Mouse (Mus musculus): ENCODE results near the gene Cyp2d12. TPM values are rescaled to one million over a fixed set of nuclear protein-coding genes. Genes with fewer than 3 reads are reported as not detected.

Cyp2d12 gene
- total and polyA plus RNA-seq, 3 experiments = not detected

DNA sequence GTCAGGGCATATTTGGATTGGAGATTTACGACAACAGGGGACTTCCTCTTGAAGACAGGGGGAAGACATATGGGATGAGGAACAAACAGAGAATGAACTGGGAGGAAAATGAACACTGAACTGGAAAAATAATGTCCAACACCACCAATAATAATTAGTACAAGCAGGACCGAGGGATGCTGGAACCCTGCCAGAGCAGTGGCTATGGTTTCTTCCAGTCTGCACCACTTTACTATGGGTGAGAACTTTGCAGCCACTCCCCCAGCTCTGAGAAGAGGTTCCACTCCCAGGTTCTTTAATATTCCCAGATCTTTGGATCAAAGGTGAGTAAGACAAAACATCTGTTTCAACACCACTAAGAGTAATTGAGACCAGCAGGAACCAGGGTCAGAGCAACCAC, 24.2 kb downstream of the Cyp2d12 start:
- Histone ChIP-seq H3K4me3 (ENCODE audit: control insufficient read depth in 1 of 2, insufficient read depth in 1 of 2, low read depth in 2 of 2, low read length in 2 of 2) (no peak overlapping the region), H3K27me3 (ENCODE audit: control insufficient read depth in 1 of 2, insufficient read depth in 2 of 2, low read length in 2 of 2) (peaks cover 0 to 1% of the 10 kb centered on the region in 2 experiments; a peak in 1 of 4 replicates), H3K79me2 (ENCODE audit: control insufficient read depth, insufficient read depth, low read length, poor library complexity) (no peaks in the 10 kb centered on the region), H3K9ac (ENCODE audit: control insufficient read depth, low read depth, low read length, poor library complexity, severe bottlenecking) (no peak overlapping the region), H3K27ac (ENCODE audit: control insufficient read depth, low read depth, low read length) (no peak overlapping the region), H3K4me1 (ENCODE audit: control insufficient read depth in 1 of 2, insufficient read depth in 2 of 2, low read length in 2 of 2) (no peaks in the 10 kb centered on the region), H3K9me3 (replicated peaks; ENCODE audit: insufficient read depth, low read length) (no peaks in the 10 kb centered on the region), H3K36me3 (ENCODE audit: control insufficient read depth in 1 of 2, insufficient read depth in 2 of 2, low read length in 2 of 2) (no peaks in the 10 kb centered on the region)
- no peak for DNase-seq (ENCODE audit: low read depth, low spot score)
- TF ChIP-seq UBTF (IDR thresholded peaks at IDR 0.05; ENCODE audit: borderline replicate concordance, insufficient read depth, low read depth, low read length) (no peak), USF2 (IDR thresholded peaks at IDR 0.05; ENCODE audit: borderline replicate concordance in 1 of 2, insufficient read depth in 1 of 2, low read depth in 1 of 2, low read length in 2 of 2) (no peak), NELFE (IDR thresholded peaks at IDR 0.05; ENCODE audit: low read depth, low read length) (no peak), RAD21 (IDR thresholded peaks at IDR 0.05; ENCODE audit: low read depth, low read length) (no peak), ELF1 (IDR thresholded peaks at IDR 0.05; ENCODE audit: low read depth, low read length) (no peak), ZC3H11A (IDR thresholded peaks at IDR 0.05; ENCODE audit: low read depth, low read length) (no peak), CTCF (IDR thresholded peaks at IDR 0.05 in 2 of 3, conservative IDR thresholded peaks at IDR 0.05 in 1 of 3; ENCODE audit: control insufficient read depth in 1 of 3, insufficient read depth in 1 of 3, low read depth in 2 of 3, low read length in 3 of 3, poor library complexity in 1 of 3, severe bottlenecking in 1 of 3) (no peak), MAX (IDR thresholded peaks at IDR 0.05; ENCODE audit: low read length) (no peak), MXI1 (IDR thresholded peaks at IDR 0.05; ENCODE audit: low read depth, low read length) (no peak), MAFK (IDR thresholded peaks at IDR 0.05; ENCODE audit: borderline replicate concordance, low read depth, low read length) (no peak), MYB (IDR thresholded peaks at IDR 0.05; ENCODE audit: low read depth, low read length) (no peak), MAZ (IDR thresholded peaks at IDR 0.05; ENCODE audit: low read depth, low read length) (no peak), ZNF384 (IDR thresholded peaks at IDR 0.05; ENCODE audit: low read depth, low read length) (no peak), KAT2A (conservative IDR thresholded peaks at IDR 0.05; ENCODE audit: low read depth, low read length) (no peak), SMC3 (IDR thresholded peaks at IDR 0.05; ENCODE audit: low read depth, low read length) (no peak), E2F4 (IDR thresholded peaks at IDR 0.05; ENCODE audit: borderline replicate concordance, low read depth, low read length) (no peak), GATA1 (IDR thresholded peaks at IDR 0.05; ENCODE audit: low read depth, low read length) (no peak), POLR2AphosphoS2 (IDR thresholded peaks at IDR 0.05; ENCODE audit: low read length) (no peak), BHLHE40 (IDR thresholded peaks at IDR 0.05; ENCODE audit: borderline replicate concordance, low read depth, low read length) (no peak)

DNA sequence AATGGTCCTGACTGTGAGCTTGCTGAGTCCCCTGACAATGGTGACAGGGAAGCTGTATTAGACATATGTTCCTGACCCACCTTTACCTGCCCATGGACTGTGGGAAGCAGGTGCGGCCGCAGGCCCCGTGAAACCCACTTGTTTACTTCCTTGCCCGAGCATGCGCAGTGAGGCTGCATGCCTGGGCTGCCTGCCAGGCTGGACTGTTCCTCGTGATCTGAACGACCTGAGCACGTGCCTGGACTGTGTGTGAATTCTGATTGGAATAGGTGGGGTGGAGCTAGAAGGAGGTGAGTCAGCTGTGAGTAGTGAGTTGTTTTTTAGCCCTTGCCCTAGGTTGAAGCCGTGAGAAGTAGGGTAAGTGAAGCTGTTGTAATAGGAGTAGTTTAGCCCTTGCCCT, 27.7 kb downstream of the Cyp2d12 start:
- no peaks in the 10 kb centered on the region for H3K79me2 ChIP-seq (ENCODE audit: control insufficient read depth, insufficient read depth, low read length, poor library complexity)
- peaks cover 2 to 7% of the 10 kb centered on the region in 2 experiments; a peak in 2 of 4 replicates for H3K27me3 ChIP-seq (ENCODE audit: control insufficient read depth in 1 of 2, insufficient read depth in 2 of 2, low read length in 2 of 2)
- H3K36me3 ChIP-seq (ENCODE audit: control insufficient read depth in 1 of 2, insufficient read depth in 2 of 2, low read length in 2 of 2) = no peaks in the 10 kb centered on the region
- no peak overlapping the region for H3K27ac ChIP-seq (ENCODE audit: control insufficient read depth, low read depth, low read length)
- no peaks in the 10 kb centered on the region for H3K9me3 ChIP-seq (replicated peaks; ENCODE audit: insufficient read depth, low read length)
- no peak overlapping the region for H3K4me3 ChIP-seq (ENCODE audit: control insufficient read depth in 1 of 2, insufficient read depth in 1 of 2, low read depth in 2 of 2, low read length in 2 of 2)
- H3K9ac ChIP-seq (ENCODE audit: control insufficient read depth, low read depth, low read length, poor library complexity, severe bottlenecking) = no peak overlapping the region
- no peaks in the 10 kb centered on the region for H3K4me1 ChIP-seq (ENCODE audit: control insufficient read depth in 1 of 2, insufficient read depth in 2 of 2, low read length in 2 of 2)
- DNase-seq (ENCODE audit: low read depth, low spot score) = no peak
- no peak for TF ChIP-seq POLR2AphosphoS5 (IDR thresholded peaks at IDR 0.05; ENCODE audit: borderline replicate concordance, low read depth, low read length)
- no peak for TF ChIP-seq NRF1 (IDR thresholded peaks at IDR 0.05; ENCODE audit: insufficient read depth, low read depth, low read length, poor library complexity, severe bottlenecking)
- no peak for TF ChIP-seq BHLHE40 (IDR thresholded peaks at IDR 0.05; ENCODE audit: borderline replicate concordance, low read depth, low read length)
- no peak for TF ChIP-seq MEF2A (IDR thresholded peaks at IDR 0.05; ENCODE audit: extremely low read depth, insufficient replicate concordance, low read depth, low read length, poor library complexity, severe bottlenecking)
- TF ChIP-seq JUND (IDR thresholded peaks at IDR 0.05; ENCODE audit: low read depth, low read length) = no peak
- TF ChIP-seq ZNF384 (IDR thresholded peaks at IDR 0.05; ENCODE audit: low read depth, low read length) = no peak
- TF ChIP-seq KAT2A (conservative IDR thresholded peaks at IDR 0.05; ENCODE audit: low read depth, low read length) = no peak
- TF ChIP-seq EP300 (IDR thresholded peaks at IDR 0.05; ENCODE audit: low read depth in 1 of 2, low read length in 2 of 2) = no peak
- TF ChIP-seq UBTF (IDR thresholded peaks at IDR 0.05; ENCODE audit: borderline replicate concordance, insufficient read depth, low read depth, low read length) = no peak
- TF ChIP-seq RCOR1 (IDR thresholded peaks at IDR 0.05; ENCODE audit: low read depth, low read length) = no peak
- no peak for TF ChIP-seq ETS1 (IDR thresholded peaks at IDR 0.05; ENCODE audit: low read depth, low read length)
- no peak for TF ChIP-seq CHD2 (IDR thresholded peaks at IDR 0.05; ENCODE audit: low read length)
- no peak for TF ChIP-seq ELF1 (IDR thresholded peaks at IDR 0.05; ENCODE audit: low read depth, low read length)
- no peak for TF ChIP-seq CHD1 (IDR thresholded peaks at IDR 0.05; ENCODE audit: low read depth, low read length)
- no peak for TF ChIP-seq POLR2A (IDR thresholded peaks at IDR 0.05; ENCODE audit: control insufficient read depth in 1 of 2, insufficient read depth in 1 of 2, low read depth in 1 of 2, low read length in 2 of 2, poor library complexity in 1 of 2)
- TF ChIP-seq MAFK (IDR thresholded peaks at IDR 0.05; ENCODE audit: borderline replicate concordance, low read depth, low read length) = no peak
- TF ChIP-seq SMC3 (IDR thresholded peaks at IDR 0.05; ENCODE audit: low read depth, low read length) = no peak
